Mouse (Mus musculus): Measurements from ENCODE around the gene Btbd9. TPM values are rescaled to one million over a fixed set of nuclear protein-coding genes. Genes with fewer than 3 reads are reported as not detected.

Gene Btbd9
- polyA plus RNA-seq, 1 experiment from 2014 or later = 63.0 TPM

GRCm38 (mm10) chr17:30412991-30413390 is 163.3 kb downstream of the Btbd9 start:
- Histone ChIP-seq H3K27ac (replicated peaks) (no peak overlapping the region), H3K36me3 (no peaks in the 10 kb centered on the region), H3K4me1 (0 out of 2 replicates have a peak, but pooled peaks cover 3% of the 10 kb centered on the region), H3K4me3 (no peak overlapping the region), H3K27me3 (ENCODE audit: low read depth, poor library complexity, severe bottlenecking) (no peaks in the 10 kb centered on the region), H3K9me3 (replicated peaks) (no peaks in the 10 kb centered on the region)
- 92% methylated on average over 3 of the region's 3 CpGs for WGBS
- DNase-seq (ENCODE audit: low spot score) = no peak

- H3K9me3 ChIP-seq (replicated peaks) = no peaks in the 10 kb centered on the region
- H3K27me3 ChIP-seq (ENCODE audit: low read depth, poor library complexity, severe bottlenecking) = no peaks in the 10 kb centered on the region
- WGBS = 96% methylated on average over 7 of the region's 7 CpGs
- no peak overlapping the region for H3K27ac ChIP-seq (replicated peaks)
- DNase-seq (ENCODE audit: low spot score) = no peak
- peaks cover 8% of the 10 kb centered on the region; the same call in 1 of the 2 replicates for H3K4me1 ChIP-seq
- H3K4me3 ChIP-seq = no peak overlapping the region
- no peaks in the 10 kb centered on the region for H3K36me3 ChIP-seq
Measured at GRCm38 (mm10) chr17:30406002-30406401, 170.3 kb downstream of the Btbd9 start.

- WGBS = 92% methylated on average over 3 of the region's 3 CpGs
- DNase-seq (ENCODE audit: low spot score) = no peak
- H3K27me3 ChIP-seq (ENCODE audit: low read depth, poor library complexity, severe bottlenecking) = no peaks in the 10 kb centered on the region
- peaks cover 5% of the 10 kb centered on the region; the same call in 1 of the 2 replicates for H3K4me1 ChIP-seq
- H3K4me3 ChIP-seq = no peak overlapping the region
- H3K9me3 ChIP-seq (replicated peaks) = no peaks in the 10 kb centered on the region
- no peaks in the 10 kb centered on the region for H3K36me3 ChIP-seq
- H3K27ac ChIP-seq (replicated peaks) = no peak overlapping the region
Measured at GRCm38 (mm10) chr17:30402871-30403270, 173.4 kb downstream of the Btbd9 start.

- no peak for DNase-seq (ENCODE audit: low spot score)
- 91% methylated on average over 4 of the region's 4 CpGs for WGBS
- Histone ChIP-seq H3K27ac (replicated peaks) (no peak overlapping the region), H3K9me3 (replicated peaks) (peaks cover 8% of the 10 kb centered on the region; the same call in 1 of the 2 replicates), H3K4me1 (peaks cover 14% of the 10 kb centered on the region), H3K4me3 (no peak overlapping the region), H3K36me3 (0 out of 2 replicates have a peak, but pooled peaks cover 3% of the 10 kb centered on the region), H3K27me3 (ENCODE audit: low read depth, poor library complexity, severe bottlenecking) (no peaks in the 10 kb centered on the region)
Measured at GRCm38 (mm10) chr17:30395261-30395660, 181.0 kb downstream of the Btbd9 start.

GRCm38 (mm10) chr17:30392031-30392430 is 184.3 kb downstream of the Btbd9 start:
- no peak overlapping the region for H3K4me3 ChIP-seq
- peaks cover 14% of the 10 kb centered on the region for H3K4me1 ChIP-seq
- WGBS = 92% methylated on average over 4 of the region's 4 CpGs
- H3K36me3 ChIP-seq = no peaks in the 10 kb centered on the region
- no peak overlapping the region for H3K27ac ChIP-seq (replicated peaks)
- H3K9me3 ChIP-seq (replicated peaks) = 0 out of 2 replicates have a peak, but pooled peaks cover 1% of the 10 kb centered on the region
- no peak for DNase-seq (ENCODE audit: low spot score)
- H3K27me3 ChIP-seq (ENCODE audit: low read depth, poor library complexity, severe bottlenecking) = no peaks in the 10 kb centered on the region

- no peak overlapping the region for H3K4me3 ChIP-seq
- 93% methylated on average over 1 of the region's 1 CpGs for WGBS
- DNase-seq (ENCODE audit: low spot score) = no peak
- no peaks in the 10 kb centered on the region for H3K9me3 ChIP-seq (replicated peaks)
- no peaks in the 10 kb centered on the region for H3K27me3 ChIP-seq (ENCODE audit: low read depth, poor library complexity, severe bottlenecking)
- no peak overlapping the region for H3K27ac ChIP-seq (replicated peaks)
- peaks cover 14% of the 10 kb centered on the region for H3K4me1 ChIP-seq
- H3K36me3 ChIP-seq = no peaks in the 10 kb centered on the region
Measured at GRCm38 (mm10) chr17:30391220-30391619, 185.1 kb downstream of the Btbd9 start.

- Histone ChIP-seq H3K4me1 (peaks cover 8% of the 10 kb centered on the region), H3K4me3 (no peak overlapping the region), H3K9me3 (replicated peaks) (no peaks in the 10 kb centered on the region), H3K27me3 (ENCODE audit: low read depth, poor library complexity, severe bottlenecking) (no peaks in the 10 kb centered on the region), H3K36me3 (no peaks in the 10 kb centered on the region), H3K27ac (replicated peaks) (no peak overlapping the region)
- no peak for DNase-seq (ENCODE audit: low spot score)
Measured at GRCm38 (mm10) chr17:30389686-30390085, 186.6 kb downstream of the Btbd9 start.

GRCm38 (mm10) chr17:30388817-30389216 is 187.5 kb downstream of the Btbd9 start:
- Histone ChIP-seq H3K9me3 (replicated peaks) (no peaks in the 10 kb centered on the region), H3K4me3 (no peak overlapping the region), H3K27me3 (ENCODE audit: low read depth, poor library complexity, severe bottlenecking) (no peaks in the 10 kb centered on the region), H3K27ac (replicated peaks) (no peak overlapping the region), H3K4me1 (no peaks in the 10 kb centered on the region), H3K36me3 (no peaks in the 10 kb centered on the region)
- WGBS = 93% methylated on average over 4 of the region's 4 CpGs
- no peak for DNase-seq (ENCODE audit: low spot score)

GRCm38 (mm10) chr17:30388391-30388790 is 187.9 kb downstream of the Btbd9 start:
- H3K27me3 ChIP-seq (ENCODE audit: low read depth, poor library complexity, severe bottlenecking) = no peaks in the 10 kb centered on the region
- H3K4me3 ChIP-seq = no peak overlapping the region
- no peak for DNase-seq (ENCODE audit: low spot score)
- no peaks in the 10 kb centered on the region for H3K36me3 ChIP-seq
- no peaks in the 10 kb centered on the region for H3K4me1 ChIP-seq
- no peak overlapping the region for H3K27ac ChIP-seq (replicated peaks)
- WGBS = 91% methylated on average over 3 of the region's 3 CpGs
- H3K9me3 ChIP-seq (replicated peaks) = no peaks in the 10 kb centered on the region

- H3K36me3 ChIP-seq = no peaks in the 10 kb centered on the region
- no peak overlapping the region for H3K27ac ChIP-seq (replicated peaks)
- H3K4me3 ChIP-seq = no peak overlapping the region
- no peak for DNase-seq (ENCODE audit: low spot score)
- H3K27me3 ChIP-seq (ENCODE audit: low read depth, poor library complexity, severe bottlenecking) = peaks cover 20% of the 10 kb centered on the region
- no peaks in the 10 kb centered on the region for H3K4me1 ChIP-seq
- 93% methylated on average over 9 of the region's 9 CpGs for WGBS
- no peaks in the 10 kb centered on the region for H3K9me3 ChIP-seq (replicated peaks)
Measured at GRCm38 (mm10) chr17:30386241-30386640, 190.0 kb downstream of the Btbd9 start.

- no peak for DNase-seq (ENCODE audit: low spot score)
- Histone ChIP-seq H3K36me3 (no peaks in the 10 kb centered on the region), H3K9me3 (replicated peaks) (no peaks in the 10 kb centered on the region), H3K27me3 (ENCODE audit: low read depth, poor library complexity, severe bottlenecking) (peaks cover 36% of the 10 kb centered on the region), H3K4me1 (peaks cover 18% of the 10 kb centered on the region), H3K27ac (replicated peaks) (no peak overlapping the region), H3K4me3 (no peak overlapping the region)
- WGBS = 91% methylated on average over 6 of the region's 6 CpGs
Measured at GRCm38 (mm10) chr17:30383649-30384048, 192.6 kb downstream of the Btbd9 start.

- no peak overlapping the region for H3K4me3 ChIP-seq
- H3K27ac ChIP-seq (replicated peaks) = peak overlapping the region; percentile 74
- no peaks in the 10 kb centered on the region; the same call in 1 of the 2 replicates for H3K9me3 ChIP-seq (replicated peaks)
- no peaks in the 10 kb centered on the region for H3K36me3 ChIP-seq
- H3K4me1 ChIP-seq = peaks cover 31% of the 10 kb centered on the region
- DNase-seq (ENCODE audit: low spot score) = peak; percentile 39
- WGBS = 21% methylated on average over 5 of the region's 5 CpGs
- H3K27me3 ChIP-seq (ENCODE audit: low read depth, poor library complexity, severe bottlenecking) = peaks cover 74% of the 10 kb centered on the region
Measured at GRCm38 (mm10) chr17:30378221-30379010, 197.9 kb downstream of the Btbd9 start.

- DNase-seq (ENCODE audit: low spot score) = peak; percentile 24
- 18% methylated on average over 1 of the region's 1 CpGs for WGBS
- H3K9me3 ChIP-seq (replicated peaks) = no peaks in the 10 kb centered on the region; the same call in 1 of the 2 replicates
- H3K4me3 ChIP-seq = no peak overlapping the region
- H3K27ac ChIP-seq (replicated peaks) = no peak overlapping the region; the same call in 1 of the 2 replicates
- H3K36me3 ChIP-seq = no peaks in the 10 kb centered on the region
- peaks cover 75% of the 10 kb centered on the region for H3K27me3 ChIP-seq (ENCODE audit: low read depth, poor library complexity, severe bottlenecking)
- H3K4me1 ChIP-seq = peaks cover 31% of the 10 kb centered on the region
Measured at GRCm38 (mm10) chr17:30377754-30378153, 198.5 kb downstream of the Btbd9 start.
